Mouse (Mus musculus): Measurements from ENCODE around the gene Cdk2. TPM values are rescaled to one million over a fixed set of nuclear protein-coding genes. Genes with fewer than 3 reads are reported as not detected.
A peak's percentile ranks its signal among the peaks of the same experiment; 100 is the strongest.

Cdk2 gene
- total RNA-seq (2021), result 1 to 10 TPM; 2.2 to 2.6 TPM
- long read RNA-seq, experiment 1, result 0 reads
- long read RNA-seq, experiment 2, partial matches to known transcripts, result 0 of 4 reads
- long read RNA-seq, experiment 2, other reads (novel, unspliced or antisense), result 1 of 4 reads

DNA sequence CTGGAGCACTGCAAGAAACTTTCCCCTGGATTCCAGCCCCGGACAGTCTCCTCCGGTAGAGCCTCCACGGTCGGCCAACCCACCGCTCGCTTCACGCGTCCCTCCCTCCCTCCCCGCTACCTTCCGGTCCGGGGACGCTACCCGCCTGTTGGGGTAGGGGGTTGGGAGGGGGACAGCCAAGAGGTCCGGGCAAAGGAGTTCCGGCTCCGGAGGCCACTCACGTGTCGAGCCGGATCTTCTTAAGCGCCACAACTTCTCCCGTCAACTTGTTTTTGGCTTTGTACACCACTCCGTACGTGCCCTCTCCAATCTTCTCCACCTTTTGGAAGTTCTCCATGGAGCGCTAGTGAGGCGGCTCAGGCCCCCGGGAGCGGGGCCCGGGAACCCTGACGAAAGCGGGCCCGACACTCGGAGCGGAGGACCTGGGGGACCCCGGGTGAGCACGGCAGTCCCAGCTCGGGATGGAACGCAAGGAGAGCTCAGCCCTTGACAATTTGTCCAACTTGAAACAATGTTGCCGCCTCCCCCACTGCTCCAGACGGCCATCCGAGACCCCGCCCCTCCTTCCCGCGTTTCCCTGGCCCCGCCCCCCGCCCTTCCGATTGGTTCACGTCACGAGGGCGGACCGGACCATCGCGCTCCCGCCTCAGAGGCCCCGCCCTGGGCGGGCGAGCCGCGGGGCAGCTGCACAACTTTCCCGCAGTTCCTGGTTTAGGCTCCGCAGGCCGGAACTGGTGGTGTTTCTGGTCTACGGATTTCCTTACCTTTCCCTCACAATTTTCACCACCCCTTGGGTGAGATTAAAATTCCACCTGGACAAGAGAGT, at the start of gene Cdk2:
TSS of gene Cdk2 (minus strand) at position 541 of the 826 bp plus-strand sequence.
- Histone ChIP-seq H3K4me3 (peak within 1 kb of the TSS; percentile 58), H3K27ac (peak within 1 kb of the TSS; percentile 37; the same call in 1 of the 2 replicates)
- intact Hi-C loops (cut with DNase I), result no loop called here
- peak; percentile 84 to 87 for DNase-seq (ENCODE audit: extremely low spot score in 1 of 2, low spot score in 2 of 2)
- no peak for TF ChIP-seq CTCF (IDR thresholded peaks at IDR 0.05)

DNA sequence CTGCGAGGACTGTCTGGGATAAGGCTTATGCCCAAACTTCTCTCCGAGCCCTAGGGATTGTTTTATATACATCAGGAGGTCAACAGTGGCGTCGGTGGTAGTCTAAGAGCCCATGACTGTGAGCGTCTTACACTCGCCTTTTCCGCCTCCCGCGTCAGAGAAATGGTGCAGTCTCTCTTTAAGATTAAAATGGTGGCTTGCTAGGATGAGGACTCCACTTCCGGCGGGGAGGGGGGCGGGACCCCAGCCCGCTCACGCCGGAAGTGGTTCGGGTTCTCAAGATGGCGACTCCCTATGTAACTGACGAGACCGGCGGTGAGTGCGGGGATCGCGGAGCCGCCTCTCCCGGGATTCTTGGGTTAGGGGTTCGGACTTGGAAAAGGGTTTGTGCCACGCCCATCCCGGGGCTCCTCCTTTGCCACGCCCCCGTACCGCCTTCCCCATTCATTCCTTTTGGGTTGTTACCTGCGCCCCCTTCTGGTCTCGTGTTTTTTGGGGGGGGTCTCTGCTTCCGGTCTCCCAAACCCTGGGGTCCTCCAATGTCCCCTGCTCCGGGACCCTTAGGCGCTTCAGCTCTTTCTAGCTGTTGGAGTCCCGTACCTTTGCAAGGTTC, 43.5 kb upstream of the Cdk2 start:
- DNase-seq (ENCODE audit: extremely low spot score in 1 of 2, low spot score in 2 of 2), result peak; percentile 72 to 78
- intact Hi-C loops (cut with DNase I), result loop anchor here (1.0 kb wide), 1 partner anchor 56 kb away; the partner anchor contains the start of genes Dnajc14 and Tmem198b
- Histone ChIP-seq H3K4me3 (peak overlapping the region; percentile 72), H3K27ac (peak overlapping the region; percentile 95)
- TF ChIP-seq CTCF (IDR thresholded peaks at IDR 0.05), result peak; percentile 40

DNA sequence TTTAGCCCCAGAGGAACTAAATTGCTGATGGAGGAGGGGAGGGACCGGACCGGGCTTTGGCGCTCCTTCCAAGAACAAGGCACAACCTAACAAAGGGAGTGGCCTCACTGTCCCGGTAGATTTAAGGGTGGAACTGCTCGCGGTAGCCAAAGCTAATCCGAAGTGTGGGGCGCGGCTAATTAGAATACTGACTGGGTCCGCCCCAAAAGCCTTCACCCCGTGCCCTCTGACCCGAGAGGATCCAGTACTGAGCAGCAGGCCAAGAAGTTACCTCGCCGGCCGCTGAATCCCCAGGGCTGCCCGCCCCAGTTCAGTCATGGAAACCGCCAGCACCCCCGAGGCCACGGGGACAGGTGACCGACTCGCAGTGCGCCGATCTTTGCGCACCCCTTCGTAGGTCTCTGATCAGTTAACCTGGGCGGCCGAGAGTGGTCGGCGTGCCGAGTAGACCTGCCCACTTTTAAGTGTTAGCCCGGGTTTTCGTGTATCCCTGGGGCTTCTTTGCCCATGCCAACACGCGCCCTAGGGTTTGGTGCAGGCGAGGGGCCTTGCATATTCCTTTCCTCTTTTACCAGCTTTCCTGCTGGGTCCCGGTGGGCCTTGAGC, 42.9 kb upstream of the Cdk2 start, which contains the start of gene Pym1:
TSS of gene Pym1 (plus strand) at position 244 of the 606 bp plus-strand sequence.
- intact Hi-C loops (cut with DNase I), result loop anchor here (1.0 kb wide), 1 partner anchor 57 kb away; the partner anchor contains the start of genes Dnajc14 and Tmem198b
- TF ChIP-seq CTCF (IDR thresholded peaks at IDR 0.05), result no peak
- H3K4me3 ChIP-seq, result peak within 1 kb of the TSS; percentile 72
- H3K27ac ChIP-seq, result peak within 1 kb of the TSS; percentile 95
- DNase-seq (ENCODE audit: extremely low spot score in 1 of 2, low spot score in 2 of 2), result peak; percentile 47 to 51

DNA sequence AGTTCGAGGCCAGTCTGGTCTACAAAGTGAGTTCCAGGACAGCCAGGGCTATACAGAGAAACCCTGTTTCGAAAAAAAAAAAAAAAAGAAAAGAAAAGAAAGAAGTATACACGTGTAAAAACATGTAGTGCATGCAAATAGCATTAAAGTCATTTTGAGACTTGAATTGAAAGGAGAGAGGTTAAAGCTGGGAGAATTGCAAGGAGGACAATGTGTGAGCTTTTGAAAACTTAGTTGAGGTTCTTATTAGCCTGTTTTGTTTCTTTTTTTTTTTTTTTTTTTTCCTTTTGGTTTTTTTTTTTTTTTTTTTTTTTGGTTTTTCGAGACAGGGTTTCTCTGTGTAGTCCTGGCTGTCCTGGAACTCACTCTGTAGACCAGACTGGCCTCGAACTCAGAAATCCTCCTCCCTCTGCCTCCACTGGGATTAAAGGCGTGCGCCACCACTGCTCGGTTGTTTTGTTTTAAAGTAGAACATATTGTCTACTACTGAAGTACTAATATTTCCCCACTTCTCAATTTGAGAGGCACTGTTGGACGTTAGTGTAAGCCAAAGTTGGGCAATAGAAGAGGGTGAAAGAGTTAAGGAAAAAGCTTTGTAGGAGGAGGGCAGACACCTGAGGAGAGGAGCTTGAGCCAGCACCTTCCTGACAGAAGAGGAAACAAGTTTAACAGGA, 42.3 kb upstream of the Cdk2 start:
- intact Hi-C loops (cut with DNase I), result no loop called here

DNA sequence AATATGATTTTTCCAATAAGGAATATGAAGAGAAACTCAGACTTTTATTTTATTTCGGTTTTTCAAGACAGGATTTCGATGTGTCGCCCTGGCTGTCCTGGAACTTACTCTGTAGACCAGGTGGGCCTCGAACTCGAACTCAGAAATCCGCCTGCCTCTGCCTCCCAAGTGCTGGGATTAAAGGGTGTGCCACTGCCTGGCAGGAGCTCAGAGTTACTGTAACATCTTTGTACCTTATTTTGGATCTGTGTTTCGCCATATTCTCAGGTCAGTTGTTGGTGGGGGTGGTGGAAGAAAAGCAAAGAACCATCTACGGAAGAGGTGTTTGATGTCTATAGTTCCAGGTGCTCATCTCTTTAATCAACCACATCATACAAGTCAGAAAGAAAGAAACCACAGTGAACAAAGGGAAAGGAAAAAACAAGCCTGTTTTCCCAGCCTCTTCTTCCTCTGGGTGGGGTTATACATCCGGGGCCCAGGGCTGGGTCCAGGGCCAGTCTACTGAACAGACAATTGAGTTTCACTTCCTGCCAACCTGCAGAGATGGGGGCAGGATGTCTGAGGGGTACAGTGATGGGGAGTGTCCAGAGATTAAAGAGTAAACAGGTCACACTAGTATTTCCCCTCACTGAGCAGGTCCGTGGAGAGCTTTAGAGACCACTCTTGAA, 41.2 kb upstream of the Cdk2 start:
- no peak for DNase-seq (ENCODE audit: extremely low spot score in 1 of 2, low spot score in 2 of 2)
- H3K4me3 ChIP-seq, result no peak overlapping the region
- no peak for TF ChIP-seq CTCF (IDR thresholded peaks at IDR 0.05)
- H3K27ac ChIP-seq, result no peak overlapping the region
- intact Hi-C loops (cut with DNase I), result no loop called here

More for the DNA sequence above, 42.3 kb upstream of the Cdk2 start:
- no peak for DNase-seq (ENCODE audit: extremely low spot score in 1 of 2, low spot score in 2 of 2)
- no peak for TF ChIP-seq CTCF (IDR thresholded peaks at IDR 0.05)
- Histone ChIP-seq H3K27ac (peak overlapping the region; percentile 95), H3K4me3 (peak overlapping the region; percentile 72)

DNA sequence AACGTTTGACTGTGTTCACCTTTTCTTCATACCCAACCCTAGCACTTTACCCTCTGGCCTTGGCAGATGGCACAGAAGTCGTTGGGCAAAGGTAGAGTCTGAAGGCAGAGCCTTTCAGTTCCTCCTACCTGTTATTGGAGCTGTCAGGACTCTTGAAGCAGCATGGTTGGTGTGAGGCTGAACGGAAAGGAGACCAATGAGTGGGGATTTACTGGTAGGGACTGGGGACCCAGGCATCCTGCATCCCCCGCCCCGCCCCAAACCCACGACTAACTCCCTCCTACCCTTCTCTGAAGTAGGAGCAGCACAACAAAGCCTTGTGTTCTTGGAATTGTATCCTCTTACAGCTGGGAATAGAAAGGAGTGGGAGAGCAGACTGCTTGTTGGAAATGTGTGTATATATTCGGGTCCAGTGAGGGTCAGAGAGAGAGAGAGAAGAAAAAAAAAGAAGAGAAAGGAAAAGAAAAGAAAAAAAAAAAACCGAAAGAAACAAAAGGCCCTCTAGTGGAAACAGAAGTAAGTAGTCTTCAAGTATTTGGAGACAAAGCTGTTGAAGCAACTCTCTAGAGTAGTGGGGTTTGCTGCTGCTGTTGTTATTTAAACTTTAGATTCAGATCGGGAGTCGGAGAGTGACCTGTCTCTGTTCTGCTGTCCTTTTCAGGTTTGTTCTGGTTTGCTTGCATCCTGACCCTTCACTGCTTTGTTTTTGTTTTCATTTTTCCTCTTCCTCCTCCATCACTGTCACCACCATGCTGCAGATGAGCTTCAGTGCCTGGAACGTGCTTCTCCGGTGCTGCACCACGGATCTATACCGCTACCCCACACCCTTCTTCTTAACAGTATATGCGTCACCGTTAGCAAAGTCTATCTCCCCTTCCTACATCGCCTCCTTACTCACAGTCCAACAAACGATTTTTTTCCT, 40.1 kb upstream of the Cdk2 start, which contains the start of gene Dgka:
TSS of gene Dgka (minus strand) at position 176 of the 922 bp plus-strand sequence.
- Histone ChIP-seq H3K4me3 (peak within 1 kb of the TSS; percentile 83), H3K27ac (peak within 1 kb of the TSS; percentile 54)
- TF ChIP-seq CTCF (IDR thresholded peaks at IDR 0.05), result peak; percentile 54
- DNase-seq (ENCODE audit: extremely low spot score in 1 of 2, low spot score in 2 of 2), result no peak
- intact Hi-C loops (cut with DNase I), result no loop called here

DNA sequence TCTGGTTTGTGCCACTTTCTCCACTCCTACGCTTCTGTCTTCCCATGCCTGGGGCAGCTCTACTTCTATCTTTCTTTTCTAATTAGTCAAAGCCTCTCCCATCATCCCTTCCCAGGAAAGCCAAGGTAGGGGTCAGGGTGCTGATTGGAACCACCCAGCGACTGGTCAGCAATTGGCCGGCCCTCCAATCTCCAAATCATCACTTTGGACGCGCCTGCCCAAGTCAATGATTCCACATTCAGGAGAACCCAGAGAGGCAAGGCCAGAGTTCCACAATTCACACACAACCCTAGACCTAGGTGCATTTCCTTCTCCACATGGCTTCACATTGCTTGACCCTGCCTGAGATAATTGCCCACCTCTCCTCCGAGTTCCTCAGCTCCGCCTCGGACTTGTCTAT, 39.4 kb upstream of the Cdk2 start:
- peak overlapping the region; percentile 83 for H3K4me3 ChIP-seq
- intact Hi-C loops (cut with DNase I), result no loop called here
- DNase-seq (ENCODE audit: extremely low spot score in 1 of 2, low spot score in 2 of 2), result no peak
- TF ChIP-seq CTCF (IDR thresholded peaks at IDR 0.05), result no peak
- H3K27ac ChIP-seq, result peak overlapping the region; percentile 54

DNA sequence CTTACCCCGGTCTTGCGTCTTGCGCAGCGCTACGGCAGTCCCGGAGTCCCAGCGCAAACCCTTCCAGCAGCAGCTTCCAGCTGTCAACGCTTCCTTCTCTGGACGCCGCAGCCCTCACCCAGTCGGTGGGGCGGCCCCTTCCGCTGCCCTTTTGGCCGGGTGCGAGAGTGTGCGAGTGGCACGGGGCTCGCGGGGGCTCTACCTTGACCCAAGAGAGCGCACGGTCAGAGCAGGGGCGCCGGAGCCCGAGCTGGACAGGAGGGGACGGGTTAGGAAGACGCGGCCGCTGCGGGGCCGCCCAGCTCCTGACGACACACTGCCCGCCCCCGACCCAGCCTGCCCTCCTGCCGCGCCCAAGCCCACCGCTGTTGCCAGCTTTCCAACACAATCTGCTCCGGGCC, 39.0 kb upstream of the Cdk2 start:
- H3K4me3 ChIP-seq, result peak overlapping the region; percentile 83
- peak; percentile 44 to 50 for DNase-seq (ENCODE audit: extremely low spot score in 1 of 2, low spot score in 2 of 2)
- intact Hi-C loops (cut with DNase I), result no loop called here
- peak overlapping the region; percentile 54 for H3K27ac ChIP-seq
- TF ChIP-seq CTCF (IDR thresholded peaks at IDR 0.05), result no peak

DNA sequence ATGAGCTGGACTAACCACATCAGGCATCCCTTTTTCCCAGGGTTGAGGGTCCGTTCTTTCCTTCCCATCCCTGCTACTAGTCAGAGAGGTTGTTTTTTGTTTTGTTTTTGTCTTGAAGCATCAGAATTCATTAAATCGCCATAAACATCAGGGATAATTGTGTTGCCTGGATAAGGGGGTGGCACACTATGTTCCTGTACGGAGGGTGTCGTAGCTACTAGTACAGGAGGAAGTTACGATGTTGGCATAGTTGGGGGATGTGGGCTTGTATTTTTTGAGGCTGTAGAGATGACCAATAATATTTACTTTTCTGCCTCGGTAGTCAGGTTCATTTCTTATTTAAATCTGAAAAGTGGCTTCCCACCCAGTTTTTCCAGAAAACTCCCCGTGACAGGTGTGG, 38.4 kb upstream of the Cdk2 start:
- Histone ChIP-seq H3K4me3 (peak overlapping the region; percentile 83), H3K27ac (peak overlapping the region; percentile 54)
- intact Hi-C loops (cut with DNase I), result no loop called here
- TF ChIP-seq CTCF (IDR thresholded peaks at IDR 0.05), result no peak
- DNase-seq (ENCODE audit: extremely low spot score in 1 of 2, low spot score in 2 of 2), result no peak

DNA sequence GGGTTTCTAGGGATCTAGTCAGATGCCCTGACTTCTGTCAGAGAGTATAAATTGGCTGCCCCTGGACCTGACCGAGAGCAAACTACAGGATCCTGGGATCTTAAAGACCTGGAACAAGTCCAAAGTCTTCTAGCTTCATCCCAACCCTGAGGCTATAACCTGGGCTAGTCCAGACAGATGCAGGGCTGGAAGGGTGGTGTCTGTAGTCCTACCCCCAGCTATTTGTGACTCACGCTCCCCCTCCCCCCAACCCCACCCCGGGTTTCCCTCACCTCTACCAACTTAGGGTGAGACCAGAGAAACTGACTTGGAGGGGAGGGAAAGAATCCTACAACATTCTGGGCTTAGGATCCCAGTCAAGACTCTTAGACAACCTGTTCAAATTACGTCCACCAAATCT, 37.8 kb upstream of the Cdk2 start:
- H3K27ac ChIP-seq, result no peak overlapping the region
- intact Hi-C loops (cut with DNase I), result no loop called here
- no peak for TF ChIP-seq CTCF (IDR thresholded peaks at IDR 0.05)
- no peak for DNase-seq (ENCODE audit: extremely low spot score in 1 of 2, low spot score in 2 of 2)
- no peak overlapping the region for H3K4me3 ChIP-seq

Measured in left cerebral cortex, adult 2 months (tissue).